Mouse (Mus musculus): Measurements from ENCODE around the gene Txlng. TPM values are rescaled to one million over a fixed set of nuclear protein-coding genes. Genes with fewer than 3 reads are reported as not detected.
A peak's percentile ranks its signal among the peaks of the same experiment; 100 is the strongest.

The Txlng gene
- polyA plus RNA-seq, 1 experiment from 2014 or later = 14.2 TPM

DNA sequence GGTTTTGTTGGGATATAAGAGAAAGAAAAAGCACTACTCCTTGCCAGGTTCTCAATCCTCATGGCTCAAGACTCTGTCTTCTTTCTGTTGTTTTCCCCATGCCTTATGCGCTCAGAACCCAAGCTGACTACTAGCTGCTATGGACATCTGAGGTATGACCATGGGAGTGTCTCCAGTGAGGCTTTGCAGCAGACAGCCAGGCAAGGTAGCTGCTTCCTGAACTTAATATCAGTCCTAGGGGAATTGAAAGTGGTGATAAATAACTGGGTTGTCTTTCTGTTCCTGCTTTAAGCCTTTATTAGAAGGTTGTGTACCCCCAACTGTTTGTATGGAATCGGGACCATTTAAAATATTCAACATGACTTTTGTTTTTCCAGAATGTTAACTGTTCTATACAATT is 76.8 kb downstream of the Txlng start:
- Histone ChIP-seq H3K9me3 (no peaks in the 10 kb centered on the region), H3K27ac (no peak overlapping the region), H3K4me1 (no peaks in the 10 kb centered on the region), H3K27me3 (ENCODE audit: insufficient read depth, poor library complexity, severe bottlenecking) (no peaks in the 10 kb centered on the region; the same call in 1 of the 2 replicates), H3K36me3 (no peaks in the 10 kb centered on the region), H3K4me3 (no peak overlapping the region)
- 92% methylated on average over 2 of the region's 2 CpGs for WGBS
- no peak for DNase-seq (ENCODE audit: low spot score)

DNA sequence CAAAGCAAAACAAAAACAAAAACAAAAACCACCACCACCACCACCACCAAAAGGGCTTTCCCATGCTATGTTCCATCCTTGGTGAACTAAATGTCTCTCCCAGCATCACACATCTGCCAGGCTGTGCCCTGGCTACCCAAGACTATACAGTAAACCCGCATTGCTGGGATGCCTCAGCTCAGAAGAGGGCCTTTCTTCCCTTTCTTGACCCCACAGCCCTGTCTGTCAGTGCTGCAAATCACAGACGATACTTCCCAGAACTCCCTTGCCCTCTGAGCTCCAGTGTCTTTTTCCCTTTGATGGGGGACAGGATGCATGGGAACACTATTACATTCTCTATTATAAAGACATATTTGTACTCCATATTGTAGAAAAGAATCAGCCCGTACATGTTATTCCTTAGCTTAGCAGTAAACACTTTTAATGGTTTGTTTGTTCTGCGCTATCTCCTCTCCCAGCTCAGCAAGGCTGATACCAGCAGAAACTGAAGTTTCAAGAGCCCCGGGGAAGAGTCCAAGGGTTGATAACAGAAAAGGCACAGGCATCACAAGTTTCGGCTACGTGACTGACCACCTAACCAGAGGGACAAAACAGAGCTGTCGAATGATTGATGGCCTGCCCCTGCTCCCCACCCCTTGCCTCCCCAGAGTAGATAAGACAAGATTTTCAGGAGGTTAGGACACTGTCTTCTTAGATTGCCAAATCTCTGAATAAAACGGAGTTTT is 80.4 kb downstream of the Txlng start:
- H3K4me1 ChIP-seq = no peaks in the 10 kb centered on the region
- no peaks in the 10 kb centered on the region for H3K9me3 ChIP-seq
- DNase-seq (ENCODE audit: low spot score) = no peak
- WGBS = 30% methylated on average over 9 of the region's 9 CpGs
- H3K4me3 ChIP-seq = no peak overlapping the region
- H3K27ac ChIP-seq = peak overlapping the region; percentile 81
- H3K27me3 ChIP-seq (ENCODE audit: insufficient read depth, poor library complexity, severe bottlenecking) = no peaks in the 10 kb centered on the region; the same call in 1 of the 2 replicates
- no peaks in the 10 kb centered on the region for H3K36me3 ChIP-seq

DNA sequence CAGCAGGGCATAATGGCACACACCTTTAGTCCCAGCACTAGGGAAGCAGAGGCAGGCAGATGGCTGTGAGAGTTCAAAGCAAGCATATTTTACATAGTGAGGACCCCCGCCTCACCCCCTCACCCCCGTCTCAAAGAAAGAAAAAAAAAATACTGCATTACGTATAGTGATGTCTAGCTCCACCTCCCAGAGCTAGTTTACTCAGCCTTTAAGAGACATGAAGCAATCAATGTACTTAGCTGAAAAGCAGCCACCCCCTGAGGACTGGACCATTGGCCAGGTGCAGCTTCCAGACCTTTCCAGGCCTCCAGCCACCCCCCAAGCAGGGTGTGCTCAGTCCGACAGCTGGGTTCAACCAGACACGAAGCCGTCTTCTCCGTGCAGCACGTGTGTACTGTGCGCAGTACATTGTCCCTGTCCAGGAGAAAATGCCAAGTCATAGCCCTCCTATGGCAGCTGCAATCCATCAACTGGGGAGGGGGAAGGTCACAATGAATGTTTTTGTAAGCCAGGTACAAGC is 93.1 kb downstream of the Txlng start:
- Histone ChIP-seq H3K9me3 (no peaks in the 10 kb centered on the region), H3K27me3 (ENCODE audit: insufficient read depth, poor library complexity, severe bottlenecking) (no peaks in the 10 kb centered on the region), H3K4me1 (0 out of 2 replicates have a peak, but pooled peaks cover 6% of the 10 kb centered on the region), H3K4me3 (peak overlapping the region; percentile 55), H3K36me3 (no peaks in the 10 kb centered on the region), H3K27ac (peak overlapping the region; percentile 82)
- DNase-seq (ENCODE audit: low spot score) = no peak
- WGBS = 37% methylated on average over 9 of the region's 9 CpGs

DNA sequence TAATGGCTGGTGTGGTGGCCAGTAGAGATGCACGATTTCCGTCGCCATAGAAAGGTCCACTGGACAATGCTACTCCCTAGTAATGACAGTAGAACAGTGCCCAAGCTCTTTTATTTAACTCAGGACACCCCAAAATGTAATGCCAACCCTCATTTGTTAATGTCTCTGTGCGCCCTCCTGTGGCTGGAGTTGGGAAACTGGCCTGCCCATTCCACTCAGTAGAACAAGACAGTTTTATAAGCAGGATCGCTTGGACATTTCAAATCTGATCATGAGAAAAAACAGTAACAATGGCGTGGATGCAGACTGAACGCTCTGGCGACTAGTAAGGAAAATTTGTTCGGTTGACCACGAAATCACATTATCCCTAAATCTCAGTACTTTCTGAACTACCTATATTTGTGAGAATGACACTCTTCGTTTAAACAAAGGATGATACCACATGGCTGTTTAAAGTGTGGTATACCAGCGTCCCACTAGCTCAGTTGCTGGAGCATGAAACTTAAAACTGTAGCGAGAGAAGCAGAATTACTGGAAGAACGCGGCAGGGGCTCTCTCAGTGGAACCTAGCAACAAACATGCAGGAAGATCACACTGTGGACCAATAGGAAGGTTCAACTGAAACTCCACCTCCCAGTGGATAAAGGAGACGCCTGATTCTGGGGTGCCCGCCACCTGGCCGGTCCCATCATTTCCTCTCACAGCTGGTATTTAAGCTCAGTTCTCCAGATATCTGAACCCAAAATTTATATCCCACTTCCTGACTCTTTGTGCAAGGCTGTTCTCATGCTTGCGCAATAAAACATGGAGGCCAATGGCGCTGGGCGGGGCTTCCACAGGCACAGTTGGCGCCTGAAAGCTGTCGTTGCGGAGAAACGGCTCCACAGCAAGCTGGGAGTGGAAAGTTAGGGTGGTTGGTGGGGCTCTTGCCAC is 94.0 kb downstream of the Txlng start:
- peak; percentile 80 for DNase-seq (ENCODE audit: low spot score)
- Histone ChIP-seq H3K27ac (peak overlapping the region; percentile 82), H3K36me3 (no peaks in the 10 kb centered on the region), H3K4me1 (0 out of 2 replicates have a peak, but pooled peaks cover 6% of the 10 kb centered on the region), H3K9me3 (no peaks in the 10 kb centered on the region), H3K27me3 (ENCODE audit: insufficient read depth, poor library complexity, severe bottlenecking) (no peaks in the 10 kb centered on the region), H3K4me3 (peak overlapping the region; percentile 55)
- 20% methylated on average over 25 of the region's 25 CpGs for whole genome bisulfite sequencing

DNA sequence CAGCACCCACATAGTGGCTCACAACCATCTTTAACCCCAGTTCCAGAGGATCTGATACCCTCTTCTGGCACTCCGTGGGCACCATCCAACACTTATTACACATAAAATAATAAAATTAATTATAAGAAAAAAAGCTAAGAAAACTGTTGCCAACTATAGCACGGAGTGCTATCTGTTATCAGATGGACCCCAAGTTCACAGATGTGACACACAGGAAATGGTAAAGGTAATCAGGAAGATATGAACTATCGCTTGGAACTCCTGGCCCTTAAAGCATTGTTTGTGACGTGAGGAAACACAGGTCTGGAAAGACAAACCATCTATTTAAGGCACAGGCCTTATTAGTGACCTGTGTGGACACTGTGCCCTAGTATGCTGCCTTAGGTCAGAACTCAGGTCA is 99.2 kb downstream of the Txlng start:
- Histone ChIP-seq H3K36me3 (no peaks in the 10 kb centered on the region), H3K27me3 (ENCODE audit: insufficient read depth, poor library complexity, severe bottlenecking) (no peaks in the 10 kb centered on the region), H3K27ac (no peak overlapping the region), H3K4me1 (peaks cover 8% of the 10 kb centered on the region; the same call in 1 of the 2 replicates), H3K9me3 (no peaks in the 10 kb centered on the region), H3K4me3 (no peak overlapping the region)
- 77% methylated on average over 4 of the region's 4 CpGs for WGBS
- no peak for DNase-seq (ENCODE audit: low spot score)

MicroRNA genes within 50 kb of the gene (microRNA counts, 519-probe panel; counts per million panel counts)
- not detected for microRNA mmu-miR-3473

Small RNAs within 50 kb of the gene (microRNA-seq; reads per million reads assigned to microRNA genes)
- not detected for gene Mir3473a

Other genes with a start within 250 kb of the Txlng start
- gene Reps2, start 185.8 kb downstream of the Txlng start, polyA plus RNA-seq (2016; fragmentation: Nextera tagmentation; extraction: Ambion mirVana) = 0.25 and 0.29 TPM in 2 replicates
- 558 and 584 TPM in 2 replicates for gene Rbbp7, start 69.1 kb downstream of the Txlng start, polyA plus RNA-seq (2016; fragmentation: Nextera tagmentation; extraction: Ambion mirVana)
- 23.3 and 28.0 TPM in 2 replicates for gene Syap1, start 59.0 kb upstream of the Txlng start, polyA plus RNA-seq (2016; fragmentation: Nextera tagmentation; extraction: Ambion mirVana)
- gene Ctps2, start 71.8 kb upstream of the Txlng start, polyA plus RNA-seq (2016; fragmentation: Nextera tagmentation; extraction: Ambion mirVana) = 54.9 and 69.5 TPM in 2 replicates
- gene S100g, start 135.1 kb upstream of the Txlng start, polyA plus RNA-seq (2016; fragmentation: Nextera tagmentation; extraction: Ambion mirVana) = 3.1 TPM in 1 of 2 replicates, not detected in the other